Comparison of ENCODE assay signal across 17 mouse cellular contexts in genomic region chr10:13943706-13944105, GRCm38 (mm10). TPM values are rescaled to one million over a fixed set of nuclear protein-coding genes. Genes with fewer than 3 reads are reported as not detected.
DNase-seq lines count a peak whose midpoint lies in the region; ATAC-seq and TF ChIP-seq lines count a peak whose summit lies in the region.
"Had no signal": no experiment of that assay in that cellular context is flagged by ENCODE, and none has a peak within 500 bp of the region (broad histone marks: within the 10 kb centered on the region; RNA-seq: fewer than 3 reads in every experiment).

No protein-coding gene starts in this region.

- no peak overlapping the region for H3K27ac ChIP-seq in kidney, embryonic 16.5 days (ENCODE audit: low read length)
- no peak overlapping the region for H3K27ac ChIP-seq in CH12.LX (ENCODE audit: insufficient read depth, low read depth)
- no peak overlapping the region for H3K27ac ChIP-seq in forebrain, embryonic 10.5 days
- H3K27ac ChIP-seq: hindbrain, embryonic 10.5 days; macrophage had no signal

- TF ChIP-seq CTCF in CH12.LX (conservative IDR thresholded peaks at IDR 0.05 in 1 of 2, IDR thresholded peaks at IDR 0.05 in 1 of 2; ENCODE audit: low read depth in 2 of 2, low read length in 2 of 2) = no peak

- no peaks in the 10 kb centered on the region for H3K36me3 ChIP-seq in kidney, embryonic 16.5 days (ENCODE audit: insufficient read depth, low read length)
- H3K36me3 ChIP-seq in CH12.LX (replicated peaks in 1 of 2; ENCODE audit: control insufficient read depth in 1 of 2, insufficient read depth in 1 of 2, low read length in 1 of 2) = no peaks in the 10 kb centered on the region
- H3K36me3 ChIP-seq in forebrain, embryonic 10.5 days (replicated peaks) = no peaks in the 10 kb centered on the region
- H3K36me3 ChIP-seq: G1E; hindbrain, embryonic 10.5 days had no signal

- 24% methylated on average over 3 of the region's 3 CpGs for WGBS in kidney, embryonic 16.5 days
- WGBS in forebrain, embryonic 10.5 days = 72% methylated on average over 3 of the region's 3 CpGs

- peaks cover 9% of the 10 kb centered on the region; the same call in 1 of the 2 replicates for H3K4me1 ChIP-seq in kidney, embryonic 16.5 days (ENCODE audit: insufficient read depth, low read length)
- H3K4me1 ChIP-seq in CH12.LX (ENCODE audit: control insufficient read depth in 1 of 2, insufficient read depth in 2 of 2) = peaks cover 21 to 61% of the 10 kb centered on the region in 2 experiments
- peaks cover 12% of the 10 kb centered on the region for H3K4me1 ChIP-seq in forebrain, embryonic 10.5 days
- H3K4me1 ChIP-seq: hindbrain, embryonic 10.5 days had no signal

- no peak for ATAC-seq in kidney, embryonic 16.5 days (ENCODE audit: low FRiP score, low TSS enrichment)
- no peak for ATAC-seq in megakaryocyte-erythroid progenitor cell, adult 5-6 weeks (replicated peaks; ENCODE audit: low FRiP score, low TSS enrichment, poor library complexity, severe bottlenecking)

- H3K27me3 ChIP-seq in kidney, embryonic 16.5 days (ENCODE audit: insufficient read depth, low read length) = no peaks in the 10 kb centered on the region
- no peaks in the 10 kb centered on the region for H3K27me3 ChIP-seq in CH12.LX (replicated peaks)
- no peaks in the 10 kb centered on the region for H3K27me3 ChIP-seq in forebrain, embryonic 10.5 days (ENCODE audit: poor library complexity, severe bottlenecking)

- no peak for TF ChIP-seq EP300 in CH12.LX (IDR thresholded peaks at IDR 0.05; ENCODE audit: low read length)

- DNase-seq in kidney, adult 9 months = peak; percentile 11
- DNase-seq in CH12.LX (ENCODE audit: extremely low read depth) = peak; percentile 23
- peak; percentile 4 to 26 for DNase-seq in kidney, postnatal 36 days
- DNase-seq in lung, postnatal 36 days = peak; percentile 60
- DNase-seq in forebrain, embryonic 10.5 days (ENCODE audit: extremely low spot score, low spot score) = no peak
- no peak for DNase-seq in cerebellum, postnatal 36 days
- DNase-seq: cerebellum, postnatal 14 days; heart, adult 18-20 months; layer of hippocampus, postnatal 36 days; left cerebral cortex, postnatal 4 days; midbrain, embryonic 14.5 days had no signal

- TF ChIP-seq POLR2A in CH12.LX (IDR thresholded peaks at IDR 0.05; ENCODE audit: low read depth, low read length) = no peak

- in situ Hi-C loops in CH12.LX (cut with MboI; ENCODE audit: low pct_ligation_motif_present, low pct_unique_long_range_greater_than_20kb, low sequenced_read_pairs) = loop anchor here (25.0 kb wide), 1 partner anchor 244 kb away; no protein-coding TSS in a partner anchor

- TF ChIP-seq RAD21 in CH12.LX (IDR thresholded peaks at IDR 0.05; ENCODE audit: low read depth, low read length) = no peak

- H3K4me3 ChIP-seq in kidney, embryonic 16.5 days (ENCODE audit: low read length) = no peak overlapping the region
- H3K4me3 ChIP-seq in CH12.LX (replicated peaks in 1 of 3; ENCODE audit: low read depth in 2 of 3, low read length in 2 of 3, poor library complexity in 1 of 3) = no peak overlapping the region
- no peak overlapping the region for H3K4me3 ChIP-seq in forebrain, embryonic 10.5 days
- H3K4me3 ChIP-seq: hindbrain, embryonic 10.5 days had no signal

- no peaks in the 10 kb centered on the region for H3K79me2 ChIP-seq in CH12.LX (replicated peaks; ENCODE audit: control insufficient read depth, extremely low read depth, insufficient read depth, poor library complexity, severe bottlenecking)

- no peak overlapping the region for H3K9ac ChIP-seq in kidney, embryonic 16.5 days (replicated peaks; ENCODE audit: low read length)
- H3K9ac ChIP-seq in CH12.LX (ENCODE audit: insufficient read depth, low read depth) = no peak overlapping the region

- dilution Hi-C loops in CH12.LX (cut with MboI; ENCODE audit: extremely low pct_ligation_motif_present, extremely low pct_unique_long_range_greater_than_20kb, low sequenced_read_pairs) = no loop called here

- no peak overlapping the region for H3K4me2 ChIP-seq in kidney, embryonic 16.5 days (replicated peaks; ENCODE audit: low read depth, low read length)
- H3K4me2 ChIP-seq in CH12.LX (ENCODE audit: insufficient read depth, low read depth, poor library complexity, severe bottlenecking) = no peak overlapping the region
- H3K4me2 ChIP-seq: liver, embryonic 11.5 days had no signal

- H3K9me3 ChIP-seq in kidney, embryonic 16.5 days (ENCODE audit: low read length) = no peaks in the 10 kb centered on the region
- no peaks in the 10 kb centered on the region for H3K9me3 ChIP-seq in CH12.LX (replicated peaks; ENCODE audit: low read length)
- no peaks in the 10 kb centered on the region for H3K9me3 ChIP-seq in forebrain, embryonic 10.5 days
- H3K9me3 ChIP-seq: G1E; hindbrain, embryonic 10.5 days had no signal

TF ChIP-seq in CH12.LX, 34 proteins besides CTCF, POLR2A, EP300 and RAD21:
- no peak for TF ChIP-seq ELF1 (IDR thresholded peaks at IDR 0.05; ENCODE audit: low read depth, low read length)
- no peak for TF ChIP-seq TBP (conservative IDR thresholded peaks at IDR 0.05; ENCODE audit: low read depth, low read length)
- no peak for TF ChIP-seq USF1 (IDR thresholded peaks at IDR 0.05; ENCODE audit: low read depth, low read length)
- no peak for TF ChIP-seq USF2 (conservative IDR thresholded peaks at IDR 0.05; ENCODE audit: low read depth, low read length)
- TF ChIP-seq BHLHE40 (IDR thresholded peaks at IDR 0.05; ENCODE audit: low read depth, low read length) = no peak
- TF ChIP-seq MAZ (IDR thresholded peaks at IDR 0.05; ENCODE audit: low read depth, low read length) = no peak

RNA-seq across cellular contexts. Expression of gene Hivep2, which starts 22.2 kb away (rescaled TPM):
- 4.6 and 4.8 TPM in 2 replicates for polyA plus RNA-seq in kidney, embryonic 16.5 days (2015; fragmentation: Nextera tagmentation; extraction: Ambion mirVana)
- total RNA-seq in CH12.LX (2012; rRNA removed) = 1.8 and 2.7 TPM in 2 replicates
- total RNA-seq in CH12.LX (2014; rRNA removed) = 0.59 and 0.77 TPM in 2 replicates
- 1.1 and 1.4 TPM in 2 replicates for polyA plus RNA-seq in CH12.LX (2012; ENCODE audit: insufficient read length, low read depth)
- 2.8 and 3.7 TPM in 2 replicates for total RNA-seq in megakaryocyte-erythroid progenitor cell, adult 5-6 weeks (2014; fragmentation: Nextera tagmentation)
- total RNA-seq in megakaryocyte-erythroid progenitor cell, adult 5-6 weeks (2017) = 0.46 and 0.94 TPM in 2 replicates
- polyA plus RNA-seq in forebrain, embryonic 10.5 days (2016; fragmentation: Nextera tagmentation; extraction: Ambion mirVana) = 1.0 TPM in 2 replicates
- polyA plus RNA-seq: G1E had no signal

Comparison
In these comparisons a context has a peak if more than half of its experiments do, and no peak if none do; other contexts are left out.
1. DNase-seq: peak in kidney, adult 9 months (single experiment), CH12.LX (single experiment), kidney, postnatal 36 days (2 of 2) and lung, postnatal 36 days (single experiment); none in forebrain, embryonic 10.5 days (single experiment) and cerebellum, postnatal 36 days (0 of 2).